Mouse (Mus musculus): ENCODE results near the gene Dnah17.

Dnah17 gene

GRCm38 (mm10) chr11:118021806-118022205 is 108.6 kb downstream of the Dnah17 start:
- peak; percentile 78 for DNase-seq (ENCODE audit: low spot score)

GRCm38 (mm10) chr11:118018328-118018727 is 112.1 kb downstream of the Dnah17 start:
- DNase-seq (ENCODE audit: low spot score), result no peak

- DNase-seq (ENCODE audit: low spot score), result no peak
Measured at GRCm38 (mm10) chr11:118015381-118016145, 114.9 kb downstream of the Dnah17 start.

- no peak for DNase-seq (ENCODE audit: low spot score)
Measured at GRCm38 (mm10) chr11:118014391-118014995, 115.9 kb downstream of the Dnah17 start.

GRCm38 (mm10) chr11:118013339-118013738 is 117.1 kb downstream of the Dnah17 start:
- no peak for DNase-seq (ENCODE audit: low spot score)

- DNase-seq (ENCODE audit: low spot score), result no peak
Measured at GRCm38 (mm10) chr11:118012595-118012994, 117.8 kb downstream of the Dnah17 start.

GRCm38 (mm10) chr11:118009865-118010571 is 120.4 kb downstream of the Dnah17 start:
- DNase-seq (ENCODE audit: low spot score), result no peak

- DNase-seq (ENCODE audit: low spot score), result no peak
Measured at GRCm38 (mm10) chr11:118008843-118009242, 121.6 kb downstream of the Dnah17 start.

GRCm38 (mm10) chr11:118008144-118008805 is 122.2 kb downstream of the Dnah17 start:
- DNase-seq (ENCODE audit: low spot score), result peak; percentile 45

GRCm38 (mm10) chr11:118007460-118008143 is 122.8 kb downstream of the Dnah17 start:
- DNase-seq (ENCODE audit: low spot score), result no peak

GRCm38 (mm10) chr11:118004217-118004616 is 126.2 kb downstream of the Dnah17 start:
- no peak for DNase-seq (ENCODE audit: low spot score)

- DNase-seq (ENCODE audit: low spot score), result no peak
Measured at GRCm38 (mm10) chr11:118003718-118004117, 126.7 kb downstream of the Dnah17 start.

GRCm38 (mm10) chr11:118003176-118003575 is 127.3 kb downstream of the Dnah17 start:
- DNase-seq (ENCODE audit: low spot score), result no peak

GRCm38 (mm10) chr11:118000565-118001215 is 129.7 kb downstream of the Dnah17 start:
- DNase-seq (ENCODE audit: low spot score), result peak; percentile 42

GRCm38 (mm10) chr11:118000083-118000482 is 130.4 kb downstream of the Dnah17 start:
- no peak for DNase-seq (ENCODE audit: low spot score)

GRCm38 (mm10) chr11:117999260-117999934 is 131.0 kb downstream of the Dnah17 start:
- no peak for DNase-seq (ENCODE audit: low spot score)

- DNase-seq (ENCODE audit: low spot score), result no peak
Measured at GRCm38 (mm10) chr11:117998356-117998755, 132.1 kb downstream of the Dnah17 start.

GRCm38 (mm10) chr11:117997085-117997484 is 133.3 kb downstream of the Dnah17 start:
- no peak for DNase-seq (ENCODE audit: low spot score)

GRCm38 (mm10) chr11:117996066-117996465 is 134.4 kb downstream of the Dnah17 start:
- DNase-seq (ENCODE audit: low spot score), result no peak

- DNase-seq (ENCODE audit: low spot score), result no peak
Measured at GRCm38 (mm10) chr11:117995661-117996060, 134.8 kb downstream of the Dnah17 start.

- DNase-seq (ENCODE audit: low spot score), result no peak
Measured at GRCm38 (mm10) chr11:117995255-117995654, 135.2 kb downstream of the Dnah17 start.
